Mouse (Mus musculus) yolk sac, embryonic 10.5 days (tissue): ENCODE results near the gene Scn3b.

Source experiments
- DNase-seq: peaks from one replicate; pipeline ENCODE4 v3.0.0-alpha.2; 2017; ENCODE audit warnings: low spot score

Scn3b gene

DNA sequence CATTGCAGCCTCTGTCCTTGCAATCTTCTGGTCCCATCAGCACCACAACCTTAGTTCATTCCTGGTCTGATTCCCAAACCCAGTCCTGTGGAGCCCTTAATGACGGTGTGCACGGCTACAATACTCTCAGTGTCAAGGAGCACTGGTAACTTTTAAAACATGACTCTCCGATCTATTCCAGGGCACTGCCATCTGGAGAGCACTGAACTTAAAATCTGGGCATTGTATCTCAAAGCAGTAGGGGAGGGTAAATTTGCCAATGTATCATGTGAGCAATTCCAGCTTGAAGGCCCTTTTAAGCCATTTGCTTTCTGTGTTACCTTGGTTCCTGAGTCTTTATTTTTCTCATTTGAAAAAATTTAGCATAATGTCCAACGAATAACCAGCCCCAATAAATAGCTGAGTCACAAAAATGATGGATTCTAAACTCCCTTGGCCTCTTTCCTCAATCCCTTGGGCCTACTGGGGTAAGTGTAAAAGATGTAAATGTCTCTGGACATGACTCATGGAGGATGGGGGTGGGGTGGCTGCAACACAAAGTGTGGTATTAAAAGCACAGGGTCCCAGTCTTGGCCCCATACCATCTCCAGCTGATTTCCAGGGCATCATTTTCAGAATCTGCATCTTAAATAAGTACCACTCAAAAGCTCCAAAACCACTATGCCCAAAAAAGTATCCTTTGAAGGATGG, 68.3 kb downstream of the Scn3b start:
- DNase-seq = no peak

- DNase-seq = no peak
These were observed 70.6 kb downstream of the Scn3b start for GRCm38 (mm10) chr9:40339578-40339977.
